Mouse (Mus musculus): ENCODE measurements around the gene Dnaja4.

Dnaja4 gene

GRCm38 (mm10) chr9:54759592-54759991, 60.9 kb downstream of the Dnaja4 start:
- DNase-seq, result peak; percentile 10

GRCm38 (mm10) chr9:54764091-54764490, 65.4 kb downstream of the Dnaja4 start:
- no peak for DNase-seq

DNA sequence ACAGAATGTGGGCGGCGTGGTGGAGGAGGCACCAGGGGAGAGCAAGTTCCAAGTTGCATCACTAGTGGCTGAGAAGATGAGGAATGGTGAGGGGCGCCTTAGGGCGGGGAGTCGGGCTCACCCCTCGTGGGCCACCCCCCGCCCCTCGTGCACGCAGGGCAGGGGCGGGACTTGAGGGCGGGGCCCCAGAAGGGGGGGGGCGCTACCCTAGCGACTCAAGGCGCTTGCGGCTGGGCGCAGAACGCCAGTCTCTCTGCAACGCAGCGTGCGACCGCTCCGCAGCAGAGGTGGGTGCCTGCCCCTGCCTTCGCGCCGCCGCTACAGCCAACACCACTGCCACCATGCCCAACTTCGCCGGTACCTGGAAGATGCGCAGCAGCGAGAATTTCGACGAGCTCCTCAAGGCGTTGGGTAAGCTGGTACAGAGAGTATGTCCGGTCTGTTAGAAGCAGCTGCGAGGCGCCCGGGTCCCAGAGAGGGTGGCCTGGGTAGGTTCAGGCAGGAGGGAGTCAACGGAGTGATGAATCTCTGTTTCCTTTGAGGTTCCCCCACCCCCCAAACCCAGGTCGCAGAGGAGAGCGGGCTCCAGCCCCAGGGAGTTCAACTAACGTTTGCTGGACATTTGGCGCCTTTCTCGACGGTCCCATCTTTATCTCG, 66.0 kb downstream of the Dnaja4 start, which contains the start of gene Crabp1:
Crabp1 (plus strand) TSS at position 188 of the 657 bp plus-strand sequence.
- no peak for DNase-seq

DNA sequence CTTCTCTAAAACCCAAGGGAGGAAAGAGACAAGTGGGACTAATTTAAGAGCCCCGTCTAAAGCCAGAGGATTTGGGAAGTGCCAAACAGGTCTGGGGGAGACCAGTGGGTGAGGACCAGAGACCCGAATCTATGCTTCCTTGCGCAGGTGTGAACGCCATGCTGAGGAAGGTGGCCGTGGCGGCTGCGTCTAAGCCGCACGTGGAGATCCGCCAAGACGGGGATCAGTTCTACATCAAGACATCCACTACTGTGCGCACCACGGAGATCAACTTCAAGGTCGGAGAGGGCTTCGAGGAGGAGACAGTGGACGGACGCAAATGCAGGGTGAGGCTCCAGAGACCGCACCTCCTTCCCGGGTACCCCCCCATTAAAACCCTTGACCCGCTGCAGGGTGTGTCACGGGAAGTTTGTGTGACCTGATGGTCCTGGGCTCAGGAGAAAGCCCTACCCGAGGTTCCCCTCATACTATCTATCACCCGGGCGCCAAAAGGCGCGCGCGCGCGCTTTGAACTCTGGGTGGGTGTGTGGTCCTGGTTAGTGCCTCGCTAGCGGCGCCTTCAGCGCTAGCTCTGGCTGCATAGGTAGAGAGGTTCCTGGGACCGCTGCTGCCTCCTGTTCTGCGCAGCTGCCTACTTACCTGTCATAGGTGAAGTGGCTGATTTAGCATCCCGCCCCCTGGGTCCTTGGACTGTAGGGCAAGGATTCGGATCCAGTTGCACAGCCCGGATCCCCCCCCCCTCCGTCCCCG, 66.8 kb downstream of the Dnaja4 start:
- no peak for DNase-seq

Measured in kidney, adult 18-20 months (tissue).